Mouse (Mus musculus) gastrocnemius, postnatal 4 days (tissue): ENCODE measurements at regions not wholly inside any gene's neighbourhood (a gene's known extent, or its start where the extent isn't known, plus 50 kb on each side); places are given as distances from the start of the nearest gene placed in this dataset.

Source experiments
- DNase-seq, 2 experiments: peaks; one replicate each; pipeline ENCODE4 v3.0.0; 2021 to 2022; ENCODE audit warnings: low spot score in 2 of 2, mixed read lengths in 2 of 2

DNA sequence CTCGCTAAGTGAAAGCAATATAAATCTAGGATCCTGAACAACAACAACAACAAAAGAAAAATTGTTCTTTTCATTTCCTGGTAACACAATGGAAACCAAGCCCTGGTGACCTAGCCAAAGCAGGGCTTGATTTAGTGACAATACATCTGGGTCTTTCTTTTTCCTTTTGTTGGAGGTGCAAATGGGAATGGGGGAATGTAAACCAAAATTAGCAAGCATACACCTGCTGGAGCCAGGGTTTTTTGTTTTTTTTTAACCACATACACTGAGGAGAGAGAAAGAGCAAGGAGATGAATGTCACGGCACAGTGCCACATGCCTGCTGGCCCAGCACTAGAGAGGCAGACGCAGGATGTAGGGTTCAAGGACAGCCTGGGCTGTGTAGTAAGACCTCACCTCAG, 275.6 kb upstream of the Castor2 start:
- no peak for DNase-seq

DNA sequence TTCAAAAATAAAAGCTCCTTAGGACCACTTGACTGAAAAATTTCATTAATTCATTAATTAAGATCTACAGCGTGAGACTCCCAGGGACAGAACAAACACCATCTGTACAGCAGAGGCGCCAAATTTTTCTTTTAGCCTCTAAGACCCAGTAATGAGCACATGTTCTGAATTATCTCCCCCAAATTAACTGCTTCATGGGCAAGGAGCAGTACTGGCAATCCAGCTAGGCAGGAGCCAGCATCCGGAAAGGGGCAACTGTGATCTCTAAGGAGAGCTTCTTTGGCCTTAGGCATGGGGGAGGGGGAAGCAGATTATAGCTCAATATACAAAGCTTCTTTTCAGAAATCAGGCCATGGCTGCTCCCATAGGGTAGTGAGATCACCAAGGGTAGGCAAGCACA, 278.2 kb upstream of the Castor2 start:
- DNase-seq, result no peak

DNA sequence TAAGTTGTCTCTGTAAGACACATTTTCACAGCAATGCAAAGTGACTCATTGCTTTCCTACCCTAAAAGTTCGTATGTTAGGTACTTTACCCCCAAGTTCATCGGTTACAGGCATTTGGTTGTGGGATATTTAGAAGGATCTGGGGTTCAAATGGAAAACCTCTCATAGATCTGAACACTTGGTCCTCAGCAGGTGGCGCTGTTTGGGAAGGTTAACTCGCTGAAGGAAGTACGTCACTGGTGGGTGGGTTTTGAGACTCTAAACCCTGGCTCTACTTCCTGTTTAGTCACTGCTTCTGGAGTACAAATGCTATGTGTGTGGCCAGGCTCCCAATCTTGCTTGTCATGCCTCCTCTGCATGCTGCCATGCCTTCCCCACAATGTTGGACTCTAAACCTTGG, 284.0 kb upstream of the Castor2 start:
- DNase-seq, result no peak

DNA sequence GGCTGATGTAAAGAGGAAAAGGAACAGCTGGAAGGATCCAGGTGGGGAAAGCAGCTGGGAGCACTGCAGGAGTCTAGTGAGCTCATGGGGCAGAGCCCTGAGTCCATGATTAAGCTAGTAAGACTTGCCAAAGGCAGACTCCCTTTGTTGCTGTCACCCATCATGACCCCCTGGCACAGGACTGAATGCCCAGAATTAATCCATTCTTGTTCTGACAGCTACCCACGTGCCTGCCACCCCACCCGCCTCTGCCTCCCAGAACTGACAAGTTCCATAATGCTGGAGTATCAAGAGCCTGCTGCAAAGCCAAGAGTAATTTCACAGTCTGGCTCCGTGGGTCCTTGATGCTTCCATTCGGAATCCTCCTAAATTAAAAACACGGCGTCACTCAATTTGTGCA, 285.1 kb upstream of the Castor2 start:
- no peak for DNase-seq

DNA sequence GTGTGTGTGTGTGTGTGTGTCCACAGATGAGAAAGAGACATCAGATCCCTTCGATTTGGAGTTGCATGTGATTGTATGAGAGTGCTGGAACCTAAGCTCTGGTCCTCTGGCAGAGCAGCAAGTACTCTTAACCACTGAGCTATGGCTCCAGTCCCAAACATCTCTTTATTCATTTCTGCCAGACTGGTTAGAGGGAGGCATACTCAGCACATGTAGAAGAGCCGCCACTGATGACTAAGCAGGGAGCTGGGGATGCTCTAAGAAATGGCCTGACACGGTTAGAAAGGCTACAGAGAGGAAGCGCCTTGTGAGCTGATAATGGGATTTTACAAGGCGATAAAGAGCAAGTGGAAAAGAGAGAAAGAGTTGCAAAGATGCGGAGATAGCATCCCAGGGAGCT, 287.3 kb upstream of the Castor2 start:
- DNase-seq, result no peak

DNA sequence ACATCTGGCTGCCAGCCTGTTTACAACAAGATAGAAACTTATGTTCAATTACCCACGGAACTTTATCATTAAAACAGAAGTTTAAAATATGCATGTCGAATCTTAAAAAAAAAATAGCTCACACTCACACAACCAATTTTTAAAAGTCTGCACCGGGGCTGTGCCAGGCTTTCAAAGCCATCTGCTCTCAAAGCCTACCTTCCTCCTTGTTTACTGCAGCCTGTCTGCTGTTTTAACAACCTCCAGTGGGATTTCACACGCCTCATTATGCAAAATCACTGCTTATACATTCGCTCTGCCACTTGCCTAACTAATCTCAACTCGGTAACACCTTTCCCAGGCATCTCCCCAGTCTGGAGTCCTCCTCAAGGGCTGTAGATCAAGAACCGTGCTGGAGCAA, 292.6 kb upstream of the Castor2 start:
- DNase-seq, result no peak

DNA sequence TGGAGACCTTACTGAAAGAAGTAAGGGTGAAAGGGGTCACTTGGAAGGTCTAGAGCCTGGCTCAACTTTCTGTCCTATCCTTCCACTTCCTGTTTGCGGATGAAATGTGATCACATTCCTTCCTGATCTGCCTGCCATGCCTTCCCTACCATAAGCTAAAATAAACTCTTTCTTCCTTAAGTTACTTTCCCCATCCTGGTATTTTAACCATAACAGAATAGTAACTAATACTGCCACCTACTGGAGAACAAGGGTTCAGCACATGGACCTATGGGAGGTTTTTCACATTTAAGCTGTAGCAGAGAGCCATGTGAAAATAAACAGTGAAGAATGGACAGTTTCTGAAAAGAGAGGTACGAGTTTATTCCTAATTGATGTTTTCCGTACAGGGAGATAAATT, 297.5 kb upstream of the Castor2 start:
- no peak for DNase-seq

DNA sequence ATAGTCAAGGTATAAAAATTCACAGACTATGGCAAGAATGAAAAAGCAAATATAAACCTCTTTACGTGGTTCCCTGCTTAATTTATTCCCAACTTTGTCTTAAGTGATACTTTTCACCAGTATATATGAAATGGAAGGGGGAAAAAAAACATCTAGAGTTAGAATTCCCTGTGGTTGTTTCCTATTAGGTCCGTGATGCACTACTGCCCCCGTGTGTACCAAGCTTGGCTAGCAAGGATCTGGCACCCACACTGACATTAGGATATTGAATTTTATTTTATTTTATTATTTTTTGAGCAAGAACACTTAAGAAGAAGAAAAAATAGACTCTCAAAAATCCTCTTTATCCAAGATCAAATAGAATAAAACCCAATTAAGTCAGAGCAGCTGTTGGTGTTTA, 303.9 kb upstream of the Castor2 start:
- peak in 1 of 2 experiments; percentile 16 for DNase-seq

DNA sequence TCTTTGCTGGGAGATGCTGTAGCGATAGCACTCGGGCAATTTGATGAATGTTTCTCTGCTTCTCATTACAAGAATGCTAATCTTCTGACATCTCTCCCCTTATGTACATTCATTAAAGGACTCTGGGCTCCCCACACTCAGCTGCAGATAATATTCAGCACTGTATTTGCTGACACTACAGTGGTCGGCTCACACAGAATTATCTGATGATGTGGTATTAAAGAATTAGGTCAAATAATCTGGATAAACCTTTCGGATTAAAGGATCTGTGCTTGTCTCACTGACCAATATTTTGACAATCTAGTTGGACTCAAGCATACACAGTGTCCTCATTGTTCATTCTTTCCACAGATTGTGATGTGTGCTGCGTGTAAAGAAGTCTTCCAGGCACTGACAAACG, 308.8 kb upstream of the Castor2 start:
- DNase-seq, result no peak

DNA sequence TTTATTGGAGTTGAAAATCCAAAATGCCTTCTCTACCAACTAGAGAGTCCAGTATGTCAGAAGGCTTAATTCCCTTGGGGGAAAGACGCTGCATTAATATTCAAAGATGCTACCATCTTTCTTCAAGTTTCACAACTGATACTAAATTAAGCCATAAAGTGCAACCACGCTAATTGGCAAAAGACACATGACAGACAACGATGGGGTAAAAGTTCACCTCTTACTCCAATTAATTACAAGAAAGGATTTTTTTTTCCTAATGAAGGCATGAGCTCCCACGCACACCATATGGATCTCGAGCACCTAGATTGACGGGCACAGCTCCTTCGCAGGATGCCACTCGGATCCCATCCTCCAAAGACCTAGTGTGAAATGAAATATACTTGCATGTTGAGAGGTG, 311.5 kb upstream of the Castor2 start:
- DNase-seq, result no peak

DNA sequence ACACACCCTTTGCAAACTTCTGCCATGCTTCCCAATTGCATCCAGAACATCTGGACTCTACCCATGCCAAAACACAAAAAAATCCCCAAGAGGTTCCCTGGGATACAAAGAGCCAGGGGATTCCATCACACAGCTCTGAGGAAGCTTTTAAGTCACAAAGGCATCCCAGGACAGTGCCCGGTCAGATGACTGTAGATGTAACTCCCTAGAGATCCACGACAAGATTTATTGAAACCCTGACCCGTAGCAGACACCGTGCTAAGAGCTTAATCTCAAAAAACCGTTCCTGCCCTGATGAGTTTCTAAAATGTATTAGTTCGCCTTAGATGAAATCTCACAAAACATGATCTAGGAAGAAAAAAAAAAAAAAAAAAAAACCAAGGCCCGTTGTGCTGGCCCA, 312.0 kb upstream of the Castor2 start:
- DNase-seq, result no peak

DNA sequence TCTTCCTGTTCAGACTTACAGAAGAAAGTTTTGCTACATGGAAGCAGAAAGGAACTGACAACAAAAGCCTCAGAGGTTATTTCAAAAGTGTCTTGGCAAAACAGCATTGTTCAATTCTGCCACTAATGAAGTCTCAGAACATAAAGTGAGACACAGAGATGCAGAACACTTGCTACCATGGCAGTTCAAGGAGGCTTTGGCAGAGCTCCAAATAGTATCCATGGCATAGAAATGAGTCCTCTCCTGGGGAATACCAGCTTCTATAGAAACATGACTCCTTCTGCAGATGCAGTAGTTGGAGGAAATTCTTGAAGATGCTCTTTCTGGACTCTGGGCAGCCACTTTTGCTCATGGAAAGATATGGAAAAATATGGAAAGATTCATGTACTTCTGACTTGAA, 322.9 kb upstream of the Castor2 start:
- no peak for DNase-seq

DNA sequence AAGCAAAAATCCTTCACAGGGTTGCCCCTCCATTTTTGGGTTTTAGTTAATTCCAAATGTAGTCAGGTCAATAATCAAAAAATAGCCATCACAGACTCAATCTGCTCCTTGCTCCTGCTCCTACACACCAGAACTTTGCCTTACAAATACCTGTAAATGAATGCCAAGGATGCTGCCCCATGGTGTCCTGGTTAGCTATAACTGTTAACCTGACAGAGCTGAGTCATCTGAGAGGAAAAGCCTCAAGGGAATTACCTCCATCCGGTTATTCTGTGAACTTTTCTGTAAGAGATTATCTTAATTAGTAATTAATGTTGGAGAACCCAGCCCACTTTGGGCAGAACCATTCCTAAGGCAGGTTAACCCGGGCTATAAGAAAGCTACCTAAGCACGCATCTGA, 325.4 kb upstream of the Castor2 start:
- DNase-seq, result no peak

DNA sequence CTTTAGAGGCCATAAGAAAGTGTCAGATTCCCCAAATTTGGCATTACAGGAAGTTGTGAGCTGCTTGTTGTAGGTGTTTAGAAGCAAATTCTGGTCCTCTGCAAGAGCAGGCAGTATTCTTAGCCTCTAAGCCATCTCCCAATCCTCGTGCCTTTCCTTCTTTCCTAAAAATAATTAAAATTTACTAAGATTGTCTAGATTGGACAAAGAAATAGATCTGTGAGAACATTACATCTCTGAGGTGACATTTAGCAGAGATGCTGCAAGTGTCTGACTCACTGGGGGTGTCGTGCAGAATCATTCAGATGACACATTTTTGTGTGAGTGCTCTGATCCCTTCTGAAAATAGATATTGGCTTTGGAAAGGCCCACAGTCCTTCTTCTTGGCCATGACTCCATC, 330.7 kb upstream of the Castor2 start:
- DNase-seq, result no peak

DNA sequence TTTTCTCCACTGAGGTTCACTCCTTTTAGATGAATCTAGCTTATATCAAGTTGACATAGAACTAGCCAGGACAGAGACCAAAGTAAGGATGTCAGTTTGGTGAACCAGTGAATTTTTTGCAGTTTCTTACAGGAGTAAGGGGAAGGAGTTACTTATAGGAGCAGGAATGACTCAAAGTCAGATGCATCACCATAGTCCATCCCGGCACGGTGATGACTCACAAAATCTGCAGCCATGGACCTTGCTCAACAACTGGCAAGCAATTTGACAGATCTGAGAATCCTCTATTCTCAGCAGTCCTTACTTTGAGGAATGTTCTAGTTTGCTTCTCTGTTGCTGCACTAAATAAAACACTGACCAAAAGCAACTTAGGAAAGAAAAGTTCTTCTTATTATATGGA, 341.7 kb upstream of the Castor2 start:
- DNase-seq, result no peak

DNA sequence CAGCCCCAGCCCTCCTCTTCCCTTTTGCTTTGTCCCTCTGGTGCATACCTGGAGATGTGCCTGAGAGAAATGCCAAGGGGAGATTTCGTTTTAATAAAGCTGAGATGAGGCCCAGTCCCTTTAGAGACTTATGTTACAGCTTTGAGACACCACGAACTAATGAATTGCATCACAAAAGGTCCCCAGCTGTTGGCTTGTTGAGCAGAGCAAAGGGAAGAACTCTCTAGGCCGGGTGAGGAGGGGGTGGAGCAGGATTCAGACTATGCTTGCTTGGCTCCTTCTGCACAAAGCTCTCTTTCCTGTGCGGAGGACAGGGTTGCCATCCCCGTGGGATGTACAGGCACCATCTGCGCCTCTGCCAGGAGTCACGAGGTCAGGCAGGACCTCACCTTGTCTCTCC, 345.3 kb upstream of the Castor2 start:
- DNase-seq, result no peak

DNA sequence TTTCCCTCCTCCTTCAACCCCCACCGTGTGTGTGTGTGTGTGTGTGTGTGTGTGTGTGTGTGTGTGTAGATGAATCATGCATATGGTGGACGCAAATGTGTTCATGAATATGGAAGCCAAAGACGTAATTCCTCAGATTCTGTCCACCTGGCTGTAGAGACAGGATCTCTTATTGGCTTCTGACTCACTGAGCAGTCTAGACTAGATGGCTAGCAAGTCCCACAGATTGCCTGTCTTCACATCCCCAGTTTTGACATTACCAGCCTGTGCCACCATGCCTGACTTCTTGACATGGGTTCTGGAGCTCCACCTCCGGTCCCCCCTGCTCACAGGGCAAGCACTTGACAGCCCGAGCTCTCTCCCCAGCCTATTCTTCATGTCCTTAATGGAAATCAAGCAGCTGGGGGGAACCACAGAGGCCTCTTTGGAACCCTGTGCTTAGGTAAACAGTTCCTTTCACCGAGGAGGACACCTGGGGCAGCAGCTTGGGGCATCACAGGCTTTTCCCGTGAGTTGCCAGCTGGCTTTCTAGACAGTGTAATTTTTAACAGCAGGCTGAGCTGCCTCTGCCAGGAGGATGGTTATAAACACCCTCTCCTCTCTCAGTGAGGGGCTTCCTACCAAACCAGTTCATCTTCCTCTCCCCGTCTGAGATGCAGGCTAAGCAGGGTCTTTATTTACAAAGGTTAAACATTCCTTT, 345.9 kb upstream of the Castor2 start:
- no peak for DNase-seq

DNA sequence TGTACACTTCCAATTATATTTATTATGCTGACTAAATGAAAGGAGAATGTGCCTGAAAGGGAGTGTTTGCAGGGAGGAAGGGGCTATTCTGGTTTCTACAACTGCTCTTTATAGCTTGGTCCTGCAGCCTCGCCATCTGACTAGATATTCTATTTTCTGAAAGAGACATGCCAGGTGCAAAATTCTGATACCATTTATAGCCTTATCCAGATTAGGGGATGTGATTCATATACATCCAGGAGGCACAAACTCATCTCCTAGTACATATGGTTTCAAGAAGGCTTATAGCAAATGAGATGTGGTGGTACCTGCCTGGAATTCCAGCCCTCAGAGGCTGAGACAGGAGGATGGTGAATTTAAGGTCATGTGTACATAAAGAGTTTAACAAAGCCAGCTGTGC, 352.6 kb upstream of the Castor2 start:
- DNase-seq, result no peak

DNA sequence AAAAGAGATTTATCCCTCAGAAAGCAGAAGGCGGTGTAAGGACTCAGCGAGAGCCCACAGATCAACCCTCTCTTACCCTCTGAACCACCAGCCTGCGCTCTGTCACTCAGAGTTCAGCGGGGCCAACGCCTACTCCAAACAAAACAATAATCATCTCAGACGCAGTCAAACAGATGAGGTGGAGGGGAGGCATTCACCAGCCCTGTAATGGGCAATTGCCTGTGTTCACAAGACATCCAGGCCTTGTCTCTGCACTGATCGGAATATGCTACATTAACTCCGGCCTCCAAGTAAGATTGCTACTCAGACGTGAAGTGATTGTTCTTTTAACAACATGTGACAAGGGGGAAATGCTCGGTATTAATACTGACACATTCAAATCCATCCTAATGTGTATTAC, 353.1 kb upstream of the Castor2 start:
- DNase-seq, result no peak

DNA sequence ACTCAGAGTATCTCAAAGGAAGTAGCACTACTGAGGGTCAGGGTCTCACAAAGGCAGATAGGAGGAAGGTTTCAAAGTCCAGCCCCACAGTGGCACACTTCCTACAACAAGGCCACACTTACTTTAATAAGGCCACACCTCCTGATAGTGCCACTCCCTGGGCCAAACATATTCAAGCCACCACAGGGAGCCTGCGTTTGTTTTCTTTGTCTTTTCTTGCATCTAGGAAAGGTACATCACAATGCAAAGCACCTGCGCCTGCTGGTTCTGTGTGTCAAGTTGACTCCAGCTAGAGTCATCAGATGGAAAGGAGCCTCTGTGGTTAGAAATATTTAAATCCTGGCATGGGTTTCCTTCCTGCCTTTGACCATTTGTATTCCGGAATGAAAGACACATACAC, 355.4 kb upstream of the Castor2 start:
- no peak for DNase-seq

DNA sequence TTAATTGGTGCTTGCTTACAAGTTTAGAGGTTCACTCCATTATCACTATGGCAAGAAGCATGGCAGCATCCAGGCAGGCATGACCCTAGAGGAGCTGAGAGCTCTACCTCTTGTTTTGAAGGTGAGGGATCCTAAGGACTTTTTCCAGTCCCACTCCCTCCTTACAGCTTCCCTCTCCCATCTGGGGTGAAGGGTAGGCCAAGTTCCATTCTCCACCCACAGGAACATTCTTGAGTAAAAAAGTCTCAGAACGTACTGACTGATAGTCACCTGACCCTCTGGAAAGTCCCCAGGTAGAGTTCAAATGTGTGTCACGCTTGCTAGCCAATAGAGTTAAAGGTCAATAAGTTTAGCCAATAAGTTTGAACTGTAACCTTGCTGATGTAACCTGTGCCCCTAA, 355.9 kb upstream of the Castor2 start:
- no peak for DNase-seq

DNA sequence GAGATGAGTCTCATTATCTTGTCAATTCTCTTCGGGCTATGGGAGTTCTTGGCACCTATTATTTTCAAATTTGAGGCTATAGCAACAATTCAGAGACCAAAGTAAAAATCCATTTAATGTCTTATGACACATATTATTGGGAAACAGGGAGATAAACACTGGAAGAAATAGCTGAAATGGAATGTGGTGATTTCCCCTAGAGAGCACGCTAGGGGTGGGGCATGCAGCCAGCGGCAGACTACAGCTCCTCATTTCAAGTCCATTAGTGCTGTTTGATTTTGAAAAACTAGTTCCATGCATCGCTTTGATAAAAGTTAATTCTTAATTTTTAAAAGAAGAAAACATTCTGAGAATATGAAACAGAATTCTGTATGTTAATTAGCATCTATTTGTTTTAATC, 367.6 kb upstream of the Castor2 start:
- no peak for DNase-seq

DNA sequence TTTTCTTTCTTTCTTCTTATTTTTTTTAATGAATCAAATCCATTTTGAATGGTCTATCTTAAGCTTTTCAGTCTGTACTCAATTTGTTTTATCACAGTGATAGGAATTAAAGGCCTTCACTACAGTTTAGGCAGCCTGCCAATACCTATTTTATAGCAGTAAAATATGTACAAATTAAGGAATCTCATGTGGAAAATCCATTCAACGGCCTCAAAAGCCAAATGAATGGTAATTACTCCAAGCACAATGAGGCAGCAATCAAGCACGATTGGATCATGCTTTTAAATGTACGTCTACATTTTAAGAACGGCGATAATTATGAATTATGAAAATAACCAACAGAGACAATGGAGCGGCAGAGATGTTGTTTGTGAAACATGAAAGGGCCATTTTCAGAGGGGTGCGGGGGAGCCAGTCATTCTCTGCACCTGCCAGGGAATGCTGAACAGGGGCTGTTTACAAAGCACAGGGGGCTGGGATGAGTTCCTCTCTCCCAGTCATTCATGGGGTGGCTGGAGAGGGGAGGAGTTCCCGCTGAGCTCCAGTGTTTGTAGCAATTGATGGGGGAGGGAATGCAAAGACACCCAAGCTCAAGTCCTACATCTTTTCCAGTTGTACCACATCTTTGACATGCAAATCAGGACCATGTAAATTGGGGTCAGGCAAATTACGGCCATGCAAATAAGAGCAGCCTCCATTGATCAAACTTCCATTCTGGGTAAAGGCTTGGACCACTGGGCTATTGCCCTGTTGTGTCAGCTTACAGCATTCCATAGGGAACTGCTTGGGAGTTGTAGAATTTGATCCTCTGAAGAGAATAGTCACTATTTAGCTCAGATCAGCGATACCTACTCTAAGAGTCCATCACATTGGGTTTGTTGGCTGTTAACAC, 381.1 kb upstream of the Castor2 start:
- no peak for DNase-seq
